Mouse (Mus musculus) neural tube, embryonic 11.5 days (tissue): ENCODE measurements around the gene BC025920. TPM values are rescaled to one million over a fixed set of nuclear protein-coding genes. Genes with fewer than 3 reads are reported as not detected.

Experiments
- ATAC-seq: fragments of 200-750 bp; cut with Nextera tagmentation; 2 replicates; pipeline ENCODE4 v1.8.0; 2017; ENCODE audit warnings: moderate number of reproducible peaks, mild to moderate bottlenecking, moderate TSS enrichment, moderate library complexity; ENCODE audit not compliant: insufficient read depth, low FRiP score, low TSS enrichment
- DNase-seq: peaks from one replicate; pipeline ENCODE4 v3.0.0-alpha.2; 2015; ENCODE audit warnings: low spot score
- H3K27ac ChIP-seq: fragments of 300-500 bp; sonication (generic); 2 replicates; pipeline ENCODE4 v1.5.1; 2014; ENCODE audit warnings: low read depth, mild to moderate bottlenecking, low read length
- H3K27me3 ChIP-seq: fragments of 300-500 bp; sonication (generic); 2 replicates; pipeline ENCODE4 v1.6.1; 2014; ENCODE audit warnings: mild to moderate bottlenecking, low read length, mixed read lengths; ENCODE audit not compliant: control insufficient read depth, insufficient read depth
- H3K36me3 ChIP-seq: fragments of 300-500 bp; sonication (generic); 2 replicates; pipeline ENCODE4 v1.6.1; 2014; ENCODE audit warnings: mild to moderate bottlenecking, low read length, moderate library complexity, mixed read lengths; ENCODE audit not compliant: control insufficient read depth, insufficient read depth
- H3K4me1 ChIP-seq: fragments of 300-500 bp; sonication (generic); 2 replicates; pipeline ENCODE4 v1.6.1; 2014; ENCODE audit warnings: low read length, mixed read lengths; ENCODE audit not compliant: control insufficient read depth, insufficient read depth
- H3K4me2 ChIP-seq: fragments of 300-500 bp; sonication (generic); 2 replicates; pipeline ENCODE4 v1.6.1; 2014; ENCODE audit warnings: low read depth, mild to moderate bottlenecking, moderate library complexity
- H3K4me3 ChIP-seq: fragments of 300-500 bp; sonication (generic); 2 replicates; pipeline ENCODE4 v1.5.1; 2014; ENCODE audit warnings: low read depth, low read length
- H3K9ac ChIP-seq: fragments of 300-500 bp; sonication (generic); 2 replicates; pipeline ENCODE4 v1.6.1; 2014; ENCODE audit warnings: mild to moderate bottlenecking, low read length
- H3K9me3 ChIP-seq: fragments of 300-500 bp; sonication (generic); 2 replicates; pipeline ENCODE4 v1.6.1; 2016; ENCODE audit warnings: low read length; ENCODE audit not compliant: control insufficient read depth
- WGBS: fragments of 180-500 bp; shearing (Covaris S2); extraction: QIAGEN DNeasy Blood & Tissue Kit; methylation state at CpG from one replicate; pipeline ENCODE4 v1.1.7; 2014; 5-methylcytosine and 5-hydroxymethylcytosine counted together
- polyA plus RNA-seq: library from polyadenylated mRNA; unstranded; fragments of >200 nt; fragmentation: Nextera tagmentation; extraction: Ambion mirVana; gene quantifications from 2 replicates; pipeline ENCODE4 v1.2.1, GENCODE M21; 2014

The BC025920 gene
- polyA plus RNA-seq, 1 experiment from 2014 or later, result 0.80 TPM

DNA sequence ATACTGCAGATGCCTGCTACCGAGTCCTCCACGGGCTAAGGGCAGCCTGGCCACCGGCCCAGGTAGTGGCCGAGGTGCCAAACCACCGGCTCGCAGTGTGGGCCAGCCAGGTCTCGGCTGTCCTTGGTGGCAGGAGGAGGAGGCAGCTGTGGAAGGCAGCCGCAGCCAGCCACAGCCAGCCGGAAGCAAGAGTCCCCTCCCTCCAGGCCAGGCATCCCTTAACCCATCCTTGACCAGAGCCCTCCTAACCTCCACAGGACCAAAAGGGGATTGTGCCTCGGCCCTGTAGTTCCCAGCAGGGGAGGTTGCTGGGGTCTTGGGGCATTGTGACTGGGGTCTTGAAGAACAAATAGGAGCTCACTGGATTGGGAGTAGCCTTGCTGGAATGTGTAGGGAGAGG lies 41.9 kb upstream of the BC025920 start:
- peaks cover 32% of the 10 kb centered on the region for H3K4me1 ChIP-seq
- peak overlapping the region; percentile 16 for H3K4me3 ChIP-seq
- no peak for ATAC-seq
- H3K9ac ChIP-seq, result peak overlapping the region; percentile 39
- H3K27ac ChIP-seq, result no peak overlapping the region
- 4% methylated on average over 10 of the region's 10 CpGs for WGBS
- H3K9me3 ChIP-seq, result no peaks in the 10 kb centered on the region
- peaks cover 13% of the 10 kb centered on the region for H3K36me3 ChIP-seq
- peak overlapping the region; percentile 7 for H3K4me2 ChIP-seq
- peak; percentile 37 for DNase-seq
- peaks cover 20% of the 10 kb centered on the region for H3K27me3 ChIP-seq

DNA sequence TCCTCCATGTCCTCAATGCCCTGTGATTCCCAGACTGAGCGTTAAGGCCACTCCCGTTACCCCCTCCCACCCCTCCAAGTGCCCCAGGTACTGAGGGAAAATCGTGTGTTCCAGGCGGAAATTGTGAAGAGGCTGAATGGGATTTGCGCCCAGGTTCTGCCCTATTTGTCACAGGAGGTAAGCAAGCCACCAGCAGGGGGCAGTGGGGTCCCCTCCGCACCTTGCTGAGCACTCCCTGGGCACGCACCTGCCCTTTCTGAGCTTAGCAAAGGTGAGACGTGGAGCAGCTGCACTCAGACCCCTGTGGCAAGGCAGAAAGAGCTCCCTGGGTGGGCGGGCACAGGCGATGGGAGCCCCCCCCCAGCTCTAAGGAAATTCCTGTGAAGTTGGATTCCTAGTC lies 41.3 kb upstream of the BC025920 start:
- Histone ChIP-seq H3K27me3 (peaks cover 22% of the 10 kb centered on the region), H3K4me3 (no peak overlapping the region), H3K9ac (no peak overlapping the region), H3K36me3 (peaks cover 13% of the 10 kb centered on the region), H3K27ac (no peak overlapping the region), H3K9me3 (no peaks in the 10 kb centered on the region), H3K4me2 (no peak overlapping the region), H3K4me1 (peaks cover 32% of the 10 kb centered on the region)
- DNase-seq (peak; percentile 63), ATAC-seq (no peak)
- 12% methylated on average over 10 of the region's 10 CpGs for WGBS

DNA sequence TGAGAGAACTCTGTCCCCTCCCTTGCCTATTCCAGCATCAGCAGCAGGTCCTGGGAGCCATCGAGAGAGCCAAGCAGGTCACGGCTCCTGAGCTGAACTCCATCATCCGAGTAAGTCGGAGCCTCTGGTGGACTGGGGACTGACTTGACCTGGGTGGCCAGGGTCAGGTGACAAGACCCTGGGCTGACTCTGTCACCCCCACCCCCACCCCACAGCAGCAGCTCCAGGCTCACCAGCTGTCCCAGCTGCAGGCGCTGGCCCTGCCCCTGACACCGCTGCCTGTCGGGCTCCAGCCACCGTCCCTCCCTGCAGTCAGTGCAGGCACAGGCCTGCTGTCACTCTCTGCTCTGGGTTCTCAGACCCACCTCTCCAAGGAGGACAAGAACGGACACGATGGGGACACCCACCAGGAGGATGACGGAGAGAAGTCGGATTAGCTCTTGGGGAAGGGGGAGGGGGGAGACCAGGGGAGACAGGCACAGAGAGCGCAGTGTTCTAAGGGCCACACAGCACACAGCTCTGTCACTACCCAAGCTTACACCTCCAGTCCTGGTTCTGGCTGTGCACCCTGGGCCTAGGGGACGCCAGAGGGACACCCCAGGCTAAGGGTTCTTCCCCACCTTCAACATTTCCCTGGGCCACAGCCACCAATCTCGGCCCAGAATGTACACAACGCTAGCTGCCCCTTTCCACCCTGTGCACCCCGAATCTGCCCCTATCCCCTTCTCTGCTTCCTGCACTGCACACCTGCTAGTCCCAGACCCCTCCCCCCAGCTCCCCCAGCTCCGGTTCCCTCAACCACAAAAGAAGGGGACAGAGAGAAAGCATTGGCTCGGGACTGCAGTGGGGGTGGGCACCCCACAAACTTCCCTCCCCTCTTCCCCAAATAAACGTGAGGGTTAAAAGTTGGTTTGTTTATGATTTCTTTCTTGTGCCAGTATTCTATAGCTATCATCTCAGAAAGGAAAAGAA lies 40.5 kb upstream of the BC025920 start:
- no peak for ATAC-seq

GRCm38 (mm10) chr10:81568381-81569191 lies 37.5 kb upstream of the BC025920 start:
- 14% methylated on average over 16 of the region's 16 CpGs for WGBS
- DNase-seq, result peak; percentile 76
- Histone ChIP-seq H3K27ac (no peak overlapping the region), H3K9ac (peak overlapping the region; percentile 18; the same call in 1 of the 2 replicates), H3K9me3 (no peaks in the 10 kb centered on the region), H3K36me3 (peaks cover 9% of the 10 kb centered on the region), H3K4me2 (peak overlapping the region; percentile 8; the same call in 1 of the 2 replicates), H3K4me1 (peaks cover 32% of the 10 kb centered on the region), H3K4me3 (no peak overlapping the region), H3K27me3 (peaks cover 39% of the 10 kb centered on the region)
- no peak for ATAC-seq

More for the DNA sequence above, 40.5 kb upstream of the BC025920 start:
- Histone ChIP-seq H3K9ac (no peak overlapping the region), H3K4me3 (no peak overlapping the region), H3K27me3 (peaks cover 22% of the 10 kb centered on the region), H3K27ac (no peak overlapping the region), H3K4me2 (no peak overlapping the region), H3K9me3 (no peaks in the 10 kb centered on the region), H3K36me3 (peaks cover 13% of the 10 kb centered on the region), H3K4me1 (peaks cover 38% of the 10 kb centered on the region)
- DNase-seq, result no peak
- 34% methylated on average over 20 of the region's 20 CpGs for WGBS

DNA sequence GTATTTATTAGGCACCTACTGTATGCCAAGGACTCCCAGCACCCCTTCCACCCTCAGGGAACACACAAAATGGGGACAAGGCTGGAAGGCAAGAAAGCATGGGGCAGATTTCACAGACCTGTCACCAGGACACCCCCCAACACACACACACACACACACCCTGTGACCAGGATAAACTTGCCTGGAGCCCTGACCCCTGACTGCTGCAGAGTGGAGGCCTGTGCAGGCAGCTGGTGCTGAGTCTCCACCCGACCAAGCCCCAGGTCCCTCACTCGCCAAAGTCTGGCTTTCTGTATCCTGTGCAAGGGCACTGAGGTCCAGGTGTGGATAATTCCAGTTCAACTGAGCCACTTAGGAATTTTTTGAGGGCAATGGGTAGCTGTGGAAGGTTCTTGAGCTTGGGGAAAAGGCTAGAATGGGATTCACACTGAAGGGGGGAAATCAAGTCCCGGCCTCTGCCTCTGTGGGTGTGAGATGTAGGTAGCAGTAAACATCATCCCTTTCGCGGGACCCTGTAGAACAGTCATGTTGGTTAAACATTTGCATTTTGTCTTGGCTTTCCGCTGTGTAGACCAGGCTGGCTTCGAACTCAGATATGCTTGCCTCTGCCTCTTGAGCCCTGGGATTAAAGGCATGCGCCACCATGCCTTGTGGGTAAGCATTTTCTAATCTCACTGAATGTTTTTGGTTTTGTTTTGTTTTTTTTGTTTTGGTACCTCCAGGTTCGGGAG lies 36.4 kb upstream of the BC025920 start:
- Histone ChIP-seq H3K4me2 (no peak overlapping the region), H3K9me3 (no peaks in the 10 kb centered on the region), H3K4me3 (no peak overlapping the region), H3K9ac (no peak overlapping the region), H3K36me3 (peaks cover 9% of the 10 kb centered on the region), H3K27ac (0 out of 2 replicates have a peak overlapping the region, but pooled peaks have one; percentile 23), H3K4me1 (peaks cover 27% of the 10 kb centered on the region), H3K27me3 (peaks cover 46% of the 10 kb centered on the region)
- 49% methylated on average over 9 of the region's 9 CpGs for WGBS
- no peak for ATAC-seq
- peak; percentile 41 for DNase-seq

- WGBS, result under 1% methylated on average over 10 of the region's 11 CpGs
- H3K36me3 ChIP-seq, result peaks cover 5% of the 10 kb centered on the region
- ATAC-seq, result peak; percentile 17; the same call in 1 of the 2 replicates
- 0 out of 2 replicates have a peak overlapping the region, but pooled peaks have one; percentile 23 for H3K27ac ChIP-seq
- H3K4me3 ChIP-seq, result peak overlapping the region; percentile 26; the same call in 1 of the 2 replicates
- H3K9me3 ChIP-seq, result no peaks in the 10 kb centered on the region
- H3K4me1 ChIP-seq, result peaks cover 31% of the 10 kb centered on the region
- peaks cover 46% of the 10 kb centered on the region for H3K27me3 ChIP-seq
- peak; percentile 33 for DNase-seq
- H3K4me2 ChIP-seq, result peak overlapping the region; percentile 47
- no peak overlapping the region for H3K9ac ChIP-seq
Observed at GRCm38 (mm10) chr10:81570238-81570800, 35.8 kb upstream of the BC025920 start.

- Histone ChIP-seq H3K9ac (no peak overlapping the region), H3K27ac (0 out of 2 replicates have a peak overlapping the region, but pooled peaks have one; percentile 23), H3K27me3 (peaks cover 47% of the 10 kb centered on the region), H3K9me3 (no peaks in the 10 kb centered on the region), H3K4me2 (peak overlapping the region; percentile 47), H3K4me3 (peak overlapping the region; percentile 26), H3K36me3 (no peaks in the 10 kb centered on the region), H3K4me1 (peaks cover 35% of the 10 kb centered on the region)
- DNase-seq (peak; percentile 97), ATAC-seq (peak; percentile 68)
- under 1% methylated on average over 32 of the region's 34 CpGs for WGBS
Observed at GRCm38 (mm10) chr10:81570831-81571500, 35.1 kb upstream of the BC025920 start.
